Mouse (Mus musculus) C2C12 (cell line): ENCODE data around the gene Sult1a1.

Experiments
- CEBPB ChIP-seq: IDR thresholded peaks from one replicate; pipeline ENCODE4 v1.6.1; 2011; ENCODE audit warnings: low read depth, mild to moderate bottlenecking, control low read depth, moderate library complexity
- CTCF ChIP-seq: IDR thresholded peaks from one replicate; pipeline ENCODE4 v1.5.1; 2011; ENCODE audit not compliant: control insufficient read depth, insufficient read depth, insufficient read length
- MAX ChIP-seq: IDR thresholded peaks from one replicate; pipeline ENCODE4 v1.6.1; 2011; ENCODE audit warnings: mild to moderate bottlenecking, control low read depth
- USF1 ChIP-seq: IDR thresholded peaks from one replicate; pipeline ENCODE4 v1.6.1; 2011; ENCODE audit warnings: low read depth, mild to moderate bottlenecking, control low read depth, moderate library complexity

DNA sequence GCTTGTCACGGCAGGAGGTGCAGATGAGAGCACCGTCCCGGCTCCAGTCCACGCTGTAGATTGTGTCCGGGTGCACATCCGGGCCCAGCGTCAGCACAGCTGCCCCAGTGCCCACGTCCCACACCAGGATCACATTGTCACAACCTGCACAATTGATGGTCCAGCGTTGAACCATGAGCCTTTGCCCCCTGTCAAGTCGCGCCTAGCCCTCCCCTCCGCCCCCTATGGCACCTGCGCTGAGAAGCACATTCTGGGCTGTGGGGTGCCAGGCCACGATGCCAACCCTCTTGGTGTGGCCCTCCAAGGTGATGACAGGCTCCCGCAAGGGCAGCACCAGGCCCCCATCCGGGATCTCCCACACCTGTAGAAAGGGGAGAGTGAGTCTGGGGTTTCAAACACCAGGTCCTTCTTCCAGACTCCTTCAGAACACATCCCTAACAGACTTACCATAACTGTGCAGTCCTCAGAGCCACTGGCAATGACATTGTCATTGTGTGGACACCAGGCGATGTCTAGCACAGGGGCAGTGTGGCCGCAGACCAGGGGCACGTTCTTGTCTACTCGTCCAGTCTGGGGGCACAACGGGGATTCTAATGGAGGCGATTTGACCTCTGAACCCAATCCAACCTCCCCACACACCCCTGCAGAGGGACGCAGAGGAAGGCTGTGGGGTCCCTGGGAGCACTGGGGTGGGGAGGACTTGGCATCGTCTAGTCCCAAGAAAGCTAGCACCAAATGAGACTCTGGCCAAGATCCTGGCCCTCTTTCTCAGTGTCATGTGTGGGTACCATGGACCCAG lies 25.5 kb upstream of the Sult1a1 start:
- TF ChIP-seq CTCF = no peak
- no peak for TF ChIP-seq CEBPB
- no peak for TF ChIP-seq MAX
- TF ChIP-seq USF1 = no peak
